Mouse (Mus musculus): ENCODE measurements at regions not wholly inside any gene's neighbourhood (a gene's known extent, or its start where the extent isn't known, plus 50 kb on each side); places are given as distances from the start of the nearest gene placed in this dataset.

GRCm38 (mm10) chr5:100218256-100218851 is 58.7 kb upstream of the Tmem150c start:
- intact Hi-C loops (cut with DNase I) = no loop called here
- DNase-seq (ENCODE audit: extremely low spot score in 1 of 2, low spot score in 2 of 2) = no peak

GRCm38 (mm10) chr5:100217178-100218035 is 57.8 kb upstream of the Tmem150c start:
- no peak for DNase-seq (ENCODE audit: extremely low spot score in 1 of 2, low spot score in 2 of 2)
- intact Hi-C loops (cut with DNase I) = no loop called here

GRCm38 (mm10) chr5:100213901-100214300 is 54.3 kb upstream of the Tmem150c start:
- intact Hi-C loops (cut with DNase I) = no loop called here
- DNase-seq (ENCODE audit: extremely low spot score in 1 of 2, low spot score in 2 of 2) = no peak

GRCm38 (mm10) chr5:100210708-100211107 is 51.1 kb upstream of the Tmem150c start:
- intact Hi-C loops (cut with DNase I) = no loop called here
- DNase-seq (ENCODE audit: extremely low spot score in 1 of 2, low spot score in 2 of 2) = no peak
